Mouse (Mus musculus) lung, postnatal 36 days (tissue): ENCODE results near the gene Slc36a3.
"Not testable (repeated sequence)": the region's sequence is repeated elsewhere in the genome, so short reads cannot be mapped to it uniquely, and the experiment has no call there.

Experiments
- DNase-seq: peaks from one replicate; pipeline ENCODE4 v3.0.0; 2022; ENCODE audit warnings: mixed read lengths

Gene Slc36a3

DNA sequence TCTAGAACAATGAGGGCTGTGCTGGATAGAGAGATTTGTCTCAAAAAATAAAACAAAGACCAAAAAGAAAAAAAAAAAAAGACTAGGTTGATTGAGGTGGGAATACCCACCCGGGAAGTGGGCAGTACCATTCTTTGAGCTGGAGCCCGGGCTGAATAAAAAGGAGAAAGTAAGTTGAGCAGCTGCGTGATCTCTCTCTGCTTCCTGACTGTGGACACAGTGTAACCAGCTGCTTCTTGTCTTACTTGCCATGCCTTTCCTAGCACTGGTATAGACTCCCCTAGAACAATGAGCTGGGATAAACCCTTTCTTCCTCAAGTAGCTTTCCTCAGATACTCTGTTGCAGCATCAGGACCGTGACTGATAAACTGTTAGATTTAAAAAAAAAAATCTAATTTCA lies 10.0 kb downstream of the Slc36a3 start:
- DNase-seq: no peak

DNA sequence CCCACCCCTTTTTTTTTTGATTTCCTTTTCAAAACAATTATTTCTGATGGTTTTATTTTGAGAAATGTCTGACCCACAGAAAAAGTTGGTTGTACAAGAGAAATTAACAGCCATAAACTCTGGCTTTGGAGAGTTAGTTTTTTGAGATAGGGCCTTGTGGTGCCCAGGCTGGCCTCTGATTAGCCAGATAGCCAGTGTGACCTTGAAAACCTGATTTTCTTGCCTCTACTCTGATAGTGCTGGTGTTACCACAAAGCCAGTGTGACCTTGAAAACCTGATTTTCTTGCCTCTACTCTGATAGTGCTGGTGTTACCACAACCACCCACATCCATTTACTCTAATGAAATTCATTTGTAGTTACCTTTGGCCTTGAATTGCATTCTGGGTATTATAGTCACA lies 13.9 kb downstream of the Slc36a3 start:
- no peak for DNase-seq

DNA sequence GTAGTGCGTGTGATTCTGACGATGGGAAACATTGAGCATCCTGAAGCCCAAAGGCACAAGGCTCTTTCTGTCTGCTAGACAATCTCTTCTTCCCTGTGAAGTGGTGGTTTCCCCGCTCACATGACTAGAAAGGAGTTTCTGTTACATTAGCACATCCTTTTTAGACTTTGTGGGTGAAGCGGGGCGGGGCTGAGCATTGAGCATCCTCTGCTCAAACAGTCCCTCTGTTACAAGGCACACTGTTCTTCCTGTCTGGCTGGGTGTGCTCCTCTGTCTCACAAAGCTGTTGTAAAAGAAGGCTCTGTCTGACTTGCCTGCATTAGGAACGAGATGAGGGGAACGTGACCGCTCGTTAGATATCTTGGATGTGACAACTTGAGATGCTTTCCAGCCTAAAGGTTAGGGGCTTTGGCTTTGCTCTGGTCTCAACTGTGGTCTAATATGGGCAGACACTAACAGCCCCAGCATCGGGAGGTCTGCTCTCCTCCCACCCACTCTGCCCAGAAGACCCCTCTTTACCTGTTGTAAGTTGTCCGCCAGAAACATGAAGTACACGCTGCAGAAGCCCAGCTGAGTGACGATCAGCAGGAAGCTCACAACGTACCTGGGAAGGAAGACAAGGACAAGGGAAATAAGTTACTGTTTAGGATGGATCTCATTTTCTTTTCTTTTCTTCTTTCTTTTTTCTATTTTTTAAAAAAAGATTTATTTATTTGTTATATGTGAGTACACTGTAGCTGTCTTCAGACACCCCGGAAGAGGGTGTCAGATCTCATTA lies 14.5 kb downstream of the Slc36a3 start:
- DNase-seq: peak; percentile 74

DNA sequence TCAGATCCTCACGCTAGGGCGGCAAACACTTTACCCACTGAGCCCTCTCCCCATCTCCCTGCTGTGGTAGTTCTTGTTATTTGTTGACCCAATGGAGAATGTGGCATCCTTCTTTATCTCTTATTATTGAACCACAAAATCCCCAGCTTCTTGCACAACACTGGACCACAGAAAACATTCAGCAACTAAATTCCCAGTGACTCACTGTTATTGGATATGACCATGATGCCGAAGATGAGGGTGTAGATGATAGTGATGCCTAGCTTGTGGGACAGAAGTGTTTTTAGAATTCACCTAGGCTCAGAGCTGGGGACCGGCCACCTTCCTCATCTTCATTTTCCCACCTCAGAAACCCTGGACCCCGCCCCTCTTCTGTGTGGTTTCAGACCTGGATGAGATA lies 16.6 kb downstream of the Slc36a3 start:
- DNase-seq: no peak

DNA sequence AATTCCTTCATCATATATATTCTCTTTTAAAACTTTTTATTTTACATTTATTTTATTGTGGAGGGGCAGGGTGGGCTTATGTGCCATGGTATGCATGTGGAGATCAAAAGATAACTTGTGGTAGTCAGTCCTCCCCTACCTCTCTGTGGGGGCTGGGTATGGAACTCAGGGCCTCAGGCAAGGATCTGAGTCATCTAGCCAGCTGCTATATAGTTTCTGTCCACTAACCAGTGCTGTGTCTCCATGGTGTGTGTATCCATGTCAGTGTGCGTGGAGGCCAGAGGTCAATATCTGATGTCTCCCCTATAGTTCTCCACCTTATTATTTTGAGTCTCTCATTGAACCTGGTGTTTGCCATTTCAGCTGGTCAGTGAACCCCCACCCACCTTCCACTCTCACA lies 17.1 kb downstream of the Slc36a3 start:
- DNase-seq: no peak

DNA sequence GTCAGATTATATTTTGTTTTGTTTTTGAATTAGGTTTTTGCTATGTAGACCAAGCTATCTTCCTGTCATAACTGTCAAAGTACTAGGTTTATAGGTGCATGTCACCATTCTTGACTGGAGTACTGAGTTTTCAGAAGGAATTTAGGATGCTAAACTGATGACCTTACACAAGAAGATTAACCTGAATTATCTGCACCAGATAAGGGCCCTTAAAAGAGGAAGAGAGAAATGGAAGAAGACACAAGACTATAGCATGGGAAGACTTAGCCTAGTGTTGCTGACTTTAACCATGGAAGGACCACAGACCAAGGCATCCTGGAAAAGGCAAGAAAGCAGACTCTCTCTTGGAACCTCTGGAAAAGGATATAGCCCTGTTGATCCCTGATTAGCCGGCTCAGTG lies 18.3 kb downstream of the Slc36a3 start:
- no peak for DNase-seq

DNA sequence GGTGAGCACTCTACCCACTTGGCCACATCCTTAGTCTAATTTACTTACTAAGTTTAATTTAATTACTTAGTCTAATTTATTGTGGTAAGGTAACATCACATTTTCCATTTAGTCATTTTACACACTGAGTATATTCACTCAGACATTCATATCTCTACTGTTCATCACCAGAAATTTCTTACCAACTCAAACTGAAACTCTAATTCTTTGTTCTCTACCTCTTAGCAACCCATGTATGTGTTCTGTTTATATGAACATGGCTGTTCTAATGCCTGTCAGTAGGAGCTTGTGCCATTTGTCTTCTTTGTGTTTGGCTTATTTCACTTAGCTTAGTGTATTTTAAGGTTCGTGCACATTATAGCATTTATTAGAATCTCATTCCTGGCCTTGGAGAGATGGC lies 19.6 kb downstream of the Slc36a3 start:
- no peak for DNase-seq

DNA sequence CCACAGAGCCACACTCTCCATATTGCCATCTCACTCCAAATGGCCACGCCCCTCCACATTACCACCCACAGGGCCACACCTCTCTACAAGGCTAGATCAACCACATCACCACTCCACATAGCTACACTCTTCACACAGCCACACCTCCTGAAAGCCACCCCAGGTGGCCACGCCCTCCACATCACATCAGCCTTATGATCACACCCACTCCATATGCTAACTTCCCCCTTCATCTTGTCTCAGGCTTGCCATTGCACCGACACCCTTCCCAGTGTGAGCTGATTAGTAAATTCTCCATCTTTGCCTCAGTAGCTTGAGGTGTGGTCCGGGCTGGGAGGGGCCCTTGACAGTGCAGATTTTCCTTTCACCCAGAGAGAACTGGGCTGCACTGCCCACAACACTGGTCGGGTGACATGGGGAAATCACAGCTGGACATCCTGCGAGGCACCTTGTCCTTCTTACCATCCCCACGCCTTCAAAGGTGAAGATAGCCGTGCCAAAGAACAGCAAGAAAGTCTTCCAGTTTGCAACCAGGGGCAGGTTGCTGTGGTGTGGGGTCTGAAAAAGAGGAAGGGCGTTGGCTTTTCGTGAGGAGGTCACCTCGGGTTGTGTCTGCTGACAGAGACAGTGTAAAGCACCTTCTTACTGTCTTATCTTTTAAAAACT lies 20.3 kb downstream of the Slc36a3 start:
- DNase-seq: peak; percentile 65

DNA sequence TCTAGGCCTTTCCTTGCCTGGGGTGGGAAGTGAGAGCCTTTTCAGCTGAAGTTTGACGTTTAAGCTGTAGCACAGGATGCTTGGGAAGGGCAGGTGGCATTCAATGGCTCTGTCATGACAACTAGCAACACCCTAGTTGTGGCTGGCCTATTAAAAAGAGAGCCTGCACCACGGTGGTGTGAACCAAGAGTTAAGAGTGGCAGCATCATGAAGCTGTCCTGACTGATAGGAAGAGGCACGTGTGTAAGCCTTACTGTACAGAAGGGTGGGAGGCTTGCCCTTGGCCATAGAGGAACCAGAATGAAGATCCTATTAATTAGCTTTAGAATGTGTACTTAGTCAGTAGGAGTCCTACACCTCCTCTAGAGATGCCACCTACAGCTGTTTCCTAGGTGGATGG lies 23.1 kb downstream of the Slc36a3 start:
- no peak for DNase-seq

DNA sequence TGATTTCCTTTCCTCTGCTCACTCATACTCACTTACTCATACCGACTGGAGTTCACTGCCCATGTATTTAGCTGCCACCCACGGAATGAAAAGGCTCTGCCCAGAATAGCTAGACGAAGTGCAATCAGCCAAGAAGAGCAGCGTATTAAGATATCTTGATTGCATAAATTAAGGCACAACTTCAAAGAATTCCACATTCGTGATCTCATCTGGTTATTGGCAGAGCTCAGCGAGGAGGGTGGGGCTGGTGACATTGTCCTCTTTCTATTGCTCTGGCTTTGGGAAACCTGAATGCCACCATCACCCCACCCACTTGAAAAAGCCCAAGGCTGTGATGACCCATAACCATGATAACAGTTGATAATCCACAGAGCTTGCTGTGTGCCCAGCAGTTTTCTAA lies 23.6 kb downstream of the Slc36a3 start:
- DNase-seq: no peak

DNA sequence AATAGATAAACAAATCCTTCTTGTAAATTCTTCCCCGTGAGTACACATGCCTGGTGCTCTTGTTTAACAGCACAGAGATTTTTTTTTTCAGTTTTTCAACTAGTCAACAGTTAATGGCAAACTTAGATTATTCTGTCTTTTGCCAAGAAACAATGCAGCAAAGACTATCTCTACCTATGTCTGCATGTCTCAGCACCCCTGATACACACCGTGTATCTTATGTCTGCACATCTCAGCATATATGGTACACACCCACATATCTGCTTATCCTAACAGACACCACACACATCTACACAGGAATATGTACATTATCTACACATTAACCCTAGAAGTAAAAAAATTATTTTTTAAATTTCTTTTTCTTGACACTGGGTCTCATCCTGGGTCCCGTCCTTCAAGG lies 24.8 kb downstream of the Slc36a3 start:
- no peak for DNase-seq

DNA sequence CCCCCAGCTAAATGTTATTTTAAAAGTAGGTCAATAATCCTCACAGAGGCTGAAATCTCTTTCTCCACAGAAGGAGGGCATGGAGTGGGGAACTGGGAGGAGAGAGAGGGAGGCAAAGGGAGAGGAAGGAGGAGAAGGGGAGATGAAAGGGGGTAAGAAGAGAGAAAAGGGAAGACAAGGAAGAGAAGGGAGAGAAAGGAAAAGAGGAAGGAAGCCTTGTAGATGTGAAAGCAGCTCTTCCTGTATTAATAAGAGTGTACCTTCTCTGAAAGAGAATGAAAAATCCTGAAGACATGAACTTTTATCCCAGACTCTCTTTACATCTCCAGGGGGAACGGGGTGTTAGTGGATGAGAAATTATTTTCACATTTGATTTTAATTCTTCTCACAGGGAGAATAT lies 30.1 kb downstream of the Slc36a3 start:
- DNase-seq: no peak

DNA sequence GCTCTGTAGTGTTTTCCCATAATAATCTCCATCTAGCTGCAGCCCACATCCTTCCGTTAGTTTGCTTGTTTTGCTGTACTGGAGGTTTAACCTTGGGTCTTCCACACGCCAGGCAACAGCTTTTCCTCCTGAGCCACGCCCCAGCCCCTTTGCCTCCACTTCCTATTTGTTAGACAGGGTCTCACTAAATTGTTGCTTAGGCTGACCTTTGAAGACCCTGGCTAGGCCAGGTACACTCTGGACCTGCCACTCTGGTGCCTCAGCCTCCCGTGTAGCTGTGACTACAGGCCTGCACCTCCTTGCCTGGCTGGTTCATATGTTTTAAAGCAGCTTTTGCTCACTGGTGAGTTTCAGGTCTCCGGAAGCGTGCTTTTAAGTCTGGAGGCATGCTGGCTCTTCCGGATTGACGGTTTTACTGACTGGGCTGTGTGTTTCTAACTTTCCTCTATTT lies 30.7 kb downstream of the Slc36a3 start:
- DNase-seq: no peak

DNA sequence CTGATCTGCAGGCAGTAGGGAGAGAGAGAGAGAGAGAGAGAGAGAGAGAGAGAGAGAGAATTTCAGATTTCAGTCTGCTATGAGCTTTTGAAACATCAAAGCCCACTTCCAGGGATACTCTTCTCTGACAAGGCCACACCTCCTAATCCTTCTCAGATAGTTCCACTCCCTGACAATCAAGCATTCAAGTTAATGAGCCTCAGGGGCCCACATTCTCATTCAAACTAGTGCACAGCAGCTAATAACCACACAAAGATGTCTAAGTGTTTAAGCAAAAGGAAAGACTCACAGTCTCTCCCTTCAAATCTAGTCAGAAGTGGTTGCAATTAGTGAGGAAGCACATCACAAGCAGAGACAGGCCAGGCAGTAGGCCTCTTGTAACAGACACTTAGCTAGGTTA lies 31.2 kb downstream of the Slc36a3 start:
- no peak for DNase-seq

DNA sequence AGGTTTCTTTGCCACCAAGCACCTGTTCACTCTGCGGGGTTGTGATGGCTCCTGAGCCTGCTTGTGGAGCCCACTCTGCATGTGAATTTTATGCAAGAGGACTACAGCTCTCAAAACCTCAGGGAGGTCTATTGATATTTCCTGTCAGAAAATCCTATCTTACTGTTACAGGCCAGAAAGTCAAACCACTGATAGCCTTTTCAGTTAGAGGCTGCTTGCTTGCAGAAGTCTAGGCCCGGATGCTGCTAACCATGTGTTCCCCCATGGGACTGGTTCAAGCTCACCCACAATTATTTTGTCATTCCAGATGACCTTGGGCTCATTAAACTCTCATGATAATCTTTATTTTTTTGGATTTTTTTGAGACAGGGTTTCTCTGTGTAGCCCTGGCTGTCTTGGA lies 34.5 kb downstream of the Slc36a3 start:
- no peak for DNase-seq

DNA sequence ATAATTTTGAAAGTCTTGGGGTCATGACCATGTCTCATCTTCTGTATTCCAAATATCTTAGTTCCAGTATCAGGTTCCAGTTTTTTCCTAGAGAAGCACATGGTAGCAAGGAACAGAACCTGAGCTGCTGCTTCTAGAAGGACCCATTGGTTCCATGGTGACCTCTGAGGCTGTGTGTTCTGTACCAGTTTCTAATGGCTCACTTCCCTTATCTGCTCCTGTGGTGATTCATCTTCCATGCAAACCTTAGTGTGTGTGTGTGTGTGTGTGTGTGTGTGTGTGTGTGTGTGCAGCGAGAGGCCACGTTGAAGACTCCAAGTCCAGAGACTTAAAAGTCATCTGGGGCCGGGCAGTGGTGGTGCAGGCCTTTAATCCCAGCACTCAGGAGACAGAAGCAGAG lies 35.5 kb downstream of the Slc36a3 start:
- no peak for DNase-seq

DNA sequence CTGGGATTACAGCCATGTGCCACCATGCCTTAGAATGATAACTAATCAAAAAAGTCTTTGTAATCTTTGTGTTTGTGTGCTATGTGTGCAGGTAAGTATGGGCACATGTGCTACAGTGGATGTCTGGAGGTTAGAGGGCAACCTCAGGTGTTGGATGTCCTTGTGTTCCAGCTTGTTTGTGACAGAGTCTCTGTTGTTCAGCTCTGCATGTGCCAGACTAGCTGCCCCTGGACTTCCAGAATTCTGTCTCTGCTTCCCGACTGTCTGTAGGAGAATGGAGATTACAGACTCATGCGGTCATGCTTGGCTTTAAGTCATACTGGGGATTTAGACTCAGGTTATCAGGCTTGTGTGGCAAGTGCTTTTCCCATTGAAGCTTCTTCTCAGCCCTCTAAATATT lies 37.2 kb downstream of the Slc36a3 start:
- no peak for DNase-seq

DNA sequence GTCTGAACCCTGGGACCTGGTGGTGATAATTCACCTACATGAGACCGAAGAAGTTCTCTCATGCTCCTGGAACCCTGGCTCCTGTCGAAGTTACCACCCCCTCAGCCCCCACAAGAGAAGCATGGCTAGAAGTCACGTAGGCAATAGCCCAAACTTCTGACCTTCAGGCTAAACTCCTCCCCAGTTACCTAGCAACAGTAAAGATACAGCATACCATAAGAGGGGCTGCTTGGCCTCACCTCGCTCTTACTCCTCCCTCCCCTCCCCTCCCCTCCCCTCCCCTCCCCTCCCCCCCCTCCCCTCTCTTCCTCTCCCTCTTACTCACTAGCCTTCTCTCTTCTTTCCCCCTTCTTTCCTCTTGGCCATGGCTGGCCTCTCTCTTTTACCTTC lies 37.7 kb downstream of the Slc36a3 start:
- DNase-seq: not testable (repeated sequence)

DNA sequence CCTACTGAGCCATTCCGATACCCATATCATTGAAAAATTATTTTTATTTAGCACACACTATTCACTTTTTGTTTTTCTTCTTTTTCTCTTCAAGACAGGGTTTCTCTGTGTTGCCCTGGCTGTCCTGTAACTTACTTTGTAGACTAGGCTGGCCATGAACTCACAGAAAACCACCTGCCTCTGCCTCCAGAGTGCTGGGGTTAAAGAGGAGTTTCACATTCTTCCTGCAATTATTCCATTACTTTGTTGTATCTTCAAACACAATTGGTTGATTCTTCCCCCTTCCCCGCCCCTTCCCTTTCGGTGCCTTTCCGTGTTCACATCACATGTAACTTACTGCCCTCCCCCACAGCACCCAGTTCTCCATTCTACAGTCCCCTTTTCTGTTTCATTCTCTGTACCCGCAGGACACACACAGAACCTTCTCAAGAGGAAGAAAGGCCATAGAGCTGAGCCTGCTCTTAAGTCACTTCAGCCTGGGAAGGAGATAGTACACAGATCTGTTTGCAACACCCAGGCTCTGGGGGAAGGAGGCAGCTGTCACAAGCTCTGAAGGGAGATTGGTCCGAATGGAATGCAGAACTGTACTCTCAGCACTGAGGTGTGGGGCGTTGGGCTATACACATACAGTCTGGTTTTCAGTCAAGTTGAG lies 38.2 kb downstream of the Slc36a3 start:
- DNase-seq: peak; percentile 79

DNA sequence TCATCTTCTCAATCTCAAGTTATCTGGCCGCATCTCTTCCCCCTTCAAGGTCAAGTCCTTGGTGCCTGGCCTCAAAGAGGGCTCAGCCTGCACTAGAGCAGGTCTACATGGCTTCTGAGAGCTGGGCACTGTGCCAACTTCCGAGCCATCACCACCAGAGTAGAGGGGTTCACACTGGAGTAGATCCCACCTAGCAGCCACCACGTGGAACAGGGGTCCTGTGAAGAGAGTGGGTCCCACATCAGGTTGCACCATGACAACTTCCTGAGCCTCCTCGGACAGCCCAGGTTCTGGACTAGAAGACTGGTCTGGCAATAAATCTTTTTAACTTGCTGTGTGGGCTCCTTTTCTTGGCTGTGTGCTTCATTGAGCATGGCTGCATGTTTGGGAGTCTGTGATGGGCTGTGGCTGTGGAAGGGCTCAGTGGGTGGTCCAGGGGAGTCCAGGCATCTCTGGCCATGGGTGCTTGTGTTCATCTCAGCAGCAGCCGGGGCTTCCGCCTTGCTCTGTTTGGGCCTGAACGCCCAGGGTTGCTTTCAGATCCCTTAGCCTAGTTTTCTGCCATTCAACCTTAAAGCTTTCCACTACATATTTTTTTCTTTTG lies 40.8 kb downstream of the Slc36a3 start:
- DNase-seq: no peak

DNA sequence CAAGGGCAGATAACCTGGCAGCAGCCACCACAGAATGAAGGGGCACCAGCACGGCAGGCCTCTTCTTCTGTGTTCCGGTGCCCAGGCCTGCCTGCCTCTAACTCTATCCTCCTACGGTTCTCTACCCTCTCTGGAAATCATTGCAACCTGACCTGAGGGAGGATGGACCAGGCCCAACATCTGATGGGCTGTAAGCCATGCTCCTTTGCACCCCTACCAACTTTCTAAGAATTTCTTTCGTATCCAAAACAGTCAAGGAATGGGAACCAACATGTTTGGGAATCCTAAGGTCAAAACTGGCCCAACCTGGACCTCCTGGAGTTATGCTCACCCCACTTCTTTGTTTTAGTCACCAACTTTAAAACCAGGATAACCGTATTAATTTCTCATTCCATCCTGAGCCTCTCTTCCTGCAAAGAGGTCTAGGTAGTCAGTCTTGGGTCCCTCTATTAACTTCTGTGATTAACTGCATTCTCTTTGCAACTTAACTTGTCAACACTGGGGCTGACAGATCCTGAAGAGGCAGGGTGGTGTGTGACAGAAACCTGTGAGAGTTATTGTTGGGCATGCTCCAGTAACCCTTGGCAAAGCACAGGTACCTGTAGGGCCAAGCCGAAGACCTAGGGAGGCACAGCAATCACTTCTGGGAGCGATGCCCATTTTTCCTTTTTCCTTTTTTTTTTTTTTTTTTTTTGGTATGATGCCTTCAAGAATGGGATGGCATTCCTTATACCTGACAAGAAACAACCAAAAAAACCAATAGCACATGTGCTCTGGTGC lies 41.8 kb downstream of the Slc36a3 start:
- no peak for DNase-seq

DNA sequence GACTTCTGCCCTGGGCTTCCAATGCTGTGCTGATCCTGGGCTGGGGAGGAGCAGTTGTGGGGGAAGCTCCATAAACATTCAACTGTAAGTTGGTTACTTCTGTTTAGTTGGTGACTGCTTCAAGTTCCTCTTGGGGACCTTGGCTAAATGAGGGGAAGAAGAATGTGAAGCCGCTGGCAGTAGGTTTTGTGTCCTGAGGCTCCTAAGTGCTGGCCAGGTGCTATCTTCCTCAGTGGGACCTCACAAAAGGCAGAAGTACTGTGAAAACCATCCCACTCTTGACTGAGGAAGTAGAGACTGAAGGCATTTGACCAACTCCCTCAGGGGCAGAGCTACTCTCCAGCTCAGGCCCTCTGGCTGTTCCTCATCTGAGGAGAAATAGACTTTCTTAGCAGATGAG lies 44.9 kb downstream of the Slc36a3 start:
- DNase-seq: peak; percentile 23

DNA sequence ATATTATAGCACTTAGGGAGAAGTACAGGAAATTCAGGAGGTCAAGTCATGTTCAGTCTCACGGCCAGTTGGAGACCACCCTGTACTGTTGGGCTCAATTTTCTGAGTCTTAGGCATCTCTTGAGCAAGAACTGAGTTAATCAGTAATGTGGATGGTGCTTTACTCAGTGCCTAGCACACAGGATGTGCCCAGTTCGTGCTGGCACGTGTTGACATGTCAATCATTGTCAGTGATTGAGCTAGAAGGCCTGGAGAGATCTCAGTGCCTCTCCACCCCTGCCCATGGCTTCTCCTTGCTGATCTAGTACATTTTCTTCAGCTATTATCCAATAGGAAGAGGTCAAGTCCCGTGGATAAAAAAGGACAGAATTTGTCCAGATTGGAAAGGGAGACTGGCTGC lies 46.1 kb downstream of the Slc36a3 start:
- no peak for DNase-seq
